Mouse (Mus musculus) forebrain, postnatal 0 days (tissue): ENCODE measurements around the gene Prkg1. TPM values are rescaled to one million over a fixed set of nuclear protein-coding genes. Genes with fewer than 3 reads are reported as not detected.
A peak's percentile ranks its signal among the peaks of the same experiment; 100 is the strongest.
"Not testable (repeated sequence)": the region's sequence is repeated elsewhere in the genome, so short reads cannot be mapped to it uniquely, and the experiment has no call there.

Experiments used
- ATAC-seq: fragments of 200-750 bp; cut with Nextera tagmentation; 2 replicates; pipeline ENCODE4 v1.8.0; 2017; ENCODE audit warnings: mild to moderate bottlenecking, moderate library complexity
- DNase-seq: peaks from one replicate; pipeline ENCODE4 v3.0.0-alpha.2; 2015
- H3K27ac ChIP-seq: fragments of 300-500 bp; sonication (generic); 2 replicates; pipeline ENCODE4 v1.5.1; 2014; ENCODE audit warnings: low read depth, mild to moderate bottlenecking, antibody characterized with exemption, low read length, moderate library complexity, mixed read lengths
- H3K27me3 ChIP-seq: fragments of 300-500 bp; sonication (generic); 2 replicates; pipeline ENCODE4 v1.6.1; 2014; ENCODE audit warnings: mild to moderate bottlenecking, low read length, mixed read lengths; ENCODE audit not compliant: insufficient read depth
- H3K36me3 ChIP-seq: fragments of 300-500 bp; sonication (generic); 2 replicates; pipeline ENCODE4 v1.6.1; 2014; ENCODE audit warnings: mild to moderate bottlenecking, moderate library complexity; ENCODE audit not compliant: insufficient read depth
- H3K4me1 ChIP-seq: fragments of 300-500 bp; sonication (generic); 2 replicates; pipeline ENCODE4 v1.6.1; 2014; ENCODE audit warnings: antibody characterized with exemption; ENCODE audit not compliant: insufficient read depth
- H3K4me2 ChIP-seq: fragments of 300-500 bp; sonication (generic); 2 replicates; pipeline ENCODE4 v1.6.1; 2014; ENCODE audit warnings: low read depth, mild to moderate bottlenecking, moderate library complexity
- H3K4me3 ChIP-seq: fragments of 300-500 bp; sonication (generic); 2 replicates; pipeline ENCODE4 v1.5.1; 2014; ENCODE audit warnings: low read depth, low read length, mixed read lengths
- H3K9ac ChIP-seq: fragments of 300-500 bp; sonication (generic); 2 replicates; pipeline ENCODE4 v1.6.1; 2014; ENCODE audit warnings: mild to moderate bottlenecking
- H3K9me3 ChIP-seq: fragments of 300-500 bp; sonication (generic); 2 replicates; pipeline ENCODE4 v1.6.1; 2016; ENCODE audit warnings: low read length
- CTCF ChIP-seq: sonication (generic); IDR thresholded peaks from 2 replicates; pipeline ENCODE4 v1.5.1; 2016; ENCODE audit warnings: antibody characterized with exemption, control low read depth, low read depth
- WGBS: fragments of 180-500 bp; shearing (Covaris S2); extraction: QIAGEN DNeasy Blood & Tissue Kit; methylation state at CpG from one replicate; pipeline ENCODE4 v1.1.7; 2014; 5-methylcytosine and 5-hydroxymethylcytosine counted together
- polyA plus RNA-seq: library from polyadenylated mRNA; unstranded; fragments of >200 nt; fragmentation: Nextera tagmentation; extraction: Ambion mirVana; gene quantifications from 2 replicates; pipeline ENCODE4 v1.2.1, GENCODE M21; 2015
- total RNA-seq: library from RNA; depleted of rRNA; stranded (reverse); fragments of >200 nt; gene quantifications from 2 replicates; pipeline ENCODE4 v1.2.3, GENCODE M21; 2014

Prkg1 gene
- total and polyA plus RNA-seq, 2 experiments from 2014 or later = 3.2 to 9.9 TPM

- no peak for ATAC-seq
- Histone ChIP-seq H3K27ac (no peak overlapping the region), H3K4me1 (no peaks in the 10 kb centered on the region), H3K4me2 (no peak overlapping the region), H3K9me3 (no peaks in the 10 kb centered on the region), H3K27me3 (no peaks in the 10 kb centered on the region), H3K4me3 (no peak overlapping the region), H3K36me3 (no peaks in the 10 kb centered on the region), H3K9ac (no peak overlapping the region)
- WGBS = 71% methylated on average over 1 of the region's 1 CpGs
- TF ChIP-seq CTCF = no peak
- DNase-seq = no peak
These were observed 409.9 kb downstream of the Prkg1 start for GRCm38 (mm10) chr19:31354959-31355358.

GRCm38 (mm10) chr19:31352784-31353183 is 412.0 kb downstream of the Prkg1 start:
- H3K4me1 ChIP-seq, H3K27me3 ChIP-seq, DNase-seq, H3K36me3 ChIP-seq, ATAC-seq, H3K4me2 ChIP-seq, H3K9ac ChIP-seq, H3K4me3 ChIP-seq, H3K9me3 ChIP-seq, H3K27ac ChIP-seq: not testable (repeated sequence)

DNA sequence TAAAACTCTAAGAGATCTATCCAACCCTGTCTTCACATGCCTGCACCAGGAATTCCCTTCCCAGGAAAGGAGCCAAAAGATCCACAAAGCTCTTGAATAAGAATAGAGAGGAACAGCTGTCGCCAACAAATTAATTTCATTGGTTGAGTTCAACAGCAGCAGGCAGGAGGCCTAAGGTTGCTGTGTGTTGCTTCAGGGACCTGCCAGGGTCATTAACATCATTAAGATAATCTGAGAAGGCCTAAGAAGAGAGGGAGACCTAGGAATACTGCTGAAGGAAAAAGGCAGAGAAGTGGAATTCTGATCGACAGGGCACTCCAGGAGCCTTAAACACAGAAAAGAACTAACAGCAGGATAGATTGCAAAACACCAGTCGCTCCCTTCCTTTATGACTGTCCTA is 413.0 kb downstream of the Prkg1 start:
- no peaks in the 10 kb centered on the region for H3K9me3 ChIP-seq
- no peak for ATAC-seq
- H3K4me3 ChIP-seq = no peak overlapping the region
- H3K27me3 ChIP-seq = no peaks in the 10 kb centered on the region
- no peak overlapping the region for H3K4me2 ChIP-seq
- H3K9ac ChIP-seq = no peak overlapping the region
- no peak for DNase-seq
- 31% methylated on average over 3 of the region's 3 CpGs for WGBS
- no peak overlapping the region for H3K27ac ChIP-seq
- H3K36me3 ChIP-seq = no peaks in the 10 kb centered on the region
- TF ChIP-seq CTCF = no peak
- H3K4me1 ChIP-seq = no peaks in the 10 kb centered on the region

- Histone ChIP-seq H3K4me3 (no peak overlapping the region), H3K36me3 (no peaks in the 10 kb centered on the region), H3K4me2 (no peak overlapping the region), H3K27ac (no peak overlapping the region), H3K9ac (no peak overlapping the region), H3K9me3 (no peaks in the 10 kb centered on the region), H3K27me3 (no peaks in the 10 kb centered on the region), H3K4me1 (no peaks in the 10 kb centered on the region)
- no peak; the same call in 1 of the 2 replicates for ATAC-seq
- peak; percentile 71 for TF ChIP-seq CTCF
- peak; percentile 52 for DNase-seq
- WGBS = 19% methylated on average over 4 of the region's 4 CpGs
These were observed 422.7 kb downstream of the Prkg1 start for GRCm38 (mm10) chr19:31342150-31342549.

- Histone ChIP-seq H3K36me3 (no peaks in the 10 kb centered on the region), H3K27ac (no peak overlapping the region), H3K4me3 (no peak overlapping the region), H3K4me2 (no peak overlapping the region), H3K4me1 (no peaks in the 10 kb centered on the region), H3K9me3 (no peaks in the 10 kb centered on the region), H3K9ac (no peak overlapping the region), H3K27me3 (no peaks in the 10 kb centered on the region)
- TF ChIP-seq CTCF = no peak
- no peak for DNase-seq
- 49% methylated on average over 1 of the region's 1 CpGs for WGBS
- ATAC-seq = no peak
These were observed 423.9 kb downstream of the Prkg1 start for GRCm38 (mm10) chr19:31340898-31341297.

- no peaks in the 10 kb centered on the region for H3K4me1 ChIP-seq
- no peak for DNase-seq
- 52% methylated on average over 5 of the region's 5 CpGs for WGBS
- no peak overlapping the region for H3K27ac ChIP-seq
- TF ChIP-seq CTCF = no peak
- no peak overlapping the region for H3K4me3 ChIP-seq
- no peaks in the 10 kb centered on the region for H3K27me3 ChIP-seq
- no peaks in the 10 kb centered on the region for H3K9me3 ChIP-seq
- no peak for ATAC-seq
- no peak overlapping the region for H3K9ac ChIP-seq
- H3K36me3 ChIP-seq = no peaks in the 10 kb centered on the region
- H3K4me2 ChIP-seq = no peak overlapping the region
These were observed 426.3 kb downstream of the Prkg1 start for GRCm38 (mm10) chr19:31338355-31339101.

- DNase-seq (no peak), ATAC-seq (no peak)
- Histone ChIP-seq H3K36me3 (no peaks in the 10 kb centered on the region), H3K4me3 (no peak overlapping the region), H3K4me1 (no peaks in the 10 kb centered on the region), H3K27me3 (no peaks in the 10 kb centered on the region), H3K9me3 (no peaks in the 10 kb centered on the region), H3K9ac (no peak overlapping the region), H3K27ac (no peak overlapping the region), H3K4me2 (no peak overlapping the region)
- no peak for TF ChIP-seq CTCF
- WGBS = 81% methylated on average over 6 of the region's 6 CpGs
These were observed 427.0 kb downstream of the Prkg1 start for GRCm38 (mm10) chr19:31337863-31338217.
